Mouse (Mus musculus) 416B (cell line): ENCODE results near the gene Fbxo7.

ENCODE experiments used
- DNase-seq: peaks from one replicate; pipeline ENCODE4 v3.0.0; 2011; ENCODE audit warnings: low read depth

Fbxo7 gene

DNA sequence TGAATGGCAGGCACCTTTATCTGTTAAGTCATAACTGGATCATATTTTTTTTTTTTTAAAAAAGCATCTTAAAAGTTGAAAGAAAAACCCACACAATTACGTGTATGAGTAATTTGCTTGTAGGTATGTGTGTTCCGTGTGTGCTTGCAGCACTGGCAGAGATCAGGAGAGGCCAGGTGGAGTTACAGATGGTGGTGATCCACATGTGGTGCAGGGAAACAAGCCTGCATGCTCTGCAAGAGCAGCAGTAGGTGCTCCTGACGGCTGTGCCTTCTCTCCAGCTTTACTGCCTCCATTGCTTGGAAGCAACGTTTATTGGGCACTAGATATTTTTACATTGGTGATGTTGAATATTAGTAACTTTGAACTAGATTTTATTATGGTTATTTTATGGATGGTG is 21.9 kb downstream of the Fbxo7 start:
- no peak for DNase-seq

DNA sequence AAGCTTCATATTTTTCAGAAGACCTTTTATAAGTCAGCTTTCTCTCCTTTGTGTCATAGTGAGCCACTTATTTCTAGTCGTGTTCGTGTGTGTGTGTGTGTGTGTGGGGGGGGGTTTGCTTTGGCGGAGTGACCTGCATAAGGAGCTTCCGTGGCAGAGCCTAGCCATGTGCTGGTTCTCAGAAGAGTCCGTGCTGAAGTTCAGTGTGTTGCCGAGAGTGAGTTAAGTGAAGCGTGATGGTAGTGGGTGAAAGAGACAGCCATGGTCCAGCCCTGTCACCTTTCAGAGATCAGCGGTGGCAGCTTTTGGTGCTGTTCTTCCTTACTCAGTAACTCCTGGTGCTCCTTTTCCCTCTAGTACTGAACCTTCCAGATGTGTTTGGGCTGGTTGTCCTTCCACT is 22.3 kb downstream of the Fbxo7 start:
- no peak for DNase-seq

DNA sequence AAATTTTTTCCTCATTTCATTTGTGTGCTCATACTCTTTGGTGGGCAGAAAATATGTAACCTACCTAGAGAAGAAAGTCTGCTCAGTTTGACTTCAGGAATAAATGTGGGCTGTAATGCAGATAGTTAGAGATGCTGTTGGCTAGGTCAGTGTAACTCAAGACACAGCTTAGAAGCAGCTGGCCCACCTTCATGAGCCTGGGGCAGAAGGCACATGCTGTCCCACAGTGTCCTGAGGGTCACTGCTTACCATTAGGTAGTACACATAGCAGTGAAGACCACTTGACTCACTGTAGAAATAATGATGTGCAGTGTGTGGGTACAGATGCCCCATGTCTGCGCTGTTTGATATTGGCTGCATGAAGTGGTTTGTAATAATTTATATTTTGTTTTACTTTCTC is 24.6 kb downstream of the Fbxo7 start:
- DNase-seq: no peak

DNA sequence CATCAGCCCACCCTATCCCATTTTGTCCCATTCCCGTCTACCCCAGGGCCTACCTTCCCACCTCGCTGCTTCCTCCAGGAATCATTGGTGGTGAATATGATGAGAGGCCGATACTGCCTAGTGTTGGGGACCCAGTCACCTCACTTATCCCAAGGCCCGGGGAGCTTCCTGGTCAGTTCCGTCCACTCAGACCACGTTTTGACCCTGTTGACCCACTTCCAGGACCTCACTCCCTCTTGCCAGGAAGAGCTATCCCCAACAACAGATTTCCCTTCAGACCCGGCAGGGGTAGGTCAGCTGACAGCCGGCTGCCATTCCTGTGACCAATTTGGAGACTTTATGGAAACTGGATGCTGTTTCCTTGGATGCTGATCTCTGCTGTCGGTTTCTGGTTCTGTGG is 26.0 kb downstream of the Fbxo7 start:
- no peak for DNase-seq

DNA sequence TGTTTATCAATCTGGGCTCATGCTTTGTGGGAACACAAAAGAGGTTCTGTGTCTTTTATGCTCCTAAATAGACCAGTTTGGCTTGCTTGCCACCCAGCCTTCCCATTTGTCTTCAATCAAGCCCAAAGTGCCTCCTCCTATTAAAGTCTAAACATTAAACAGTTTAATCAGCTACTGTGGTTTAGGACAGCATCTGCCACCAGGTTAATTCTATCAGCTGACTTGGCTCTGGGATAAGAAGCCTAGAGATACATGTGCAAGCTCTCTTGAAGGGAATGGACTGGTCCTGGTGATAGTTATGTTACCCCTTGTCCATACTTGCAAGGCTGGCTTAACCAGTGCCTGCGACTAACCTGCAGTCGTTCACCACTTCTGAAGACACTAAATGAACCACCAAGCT is 28.8 kb downstream of the Fbxo7 start:
- DNase-seq: no peak

DNA sequence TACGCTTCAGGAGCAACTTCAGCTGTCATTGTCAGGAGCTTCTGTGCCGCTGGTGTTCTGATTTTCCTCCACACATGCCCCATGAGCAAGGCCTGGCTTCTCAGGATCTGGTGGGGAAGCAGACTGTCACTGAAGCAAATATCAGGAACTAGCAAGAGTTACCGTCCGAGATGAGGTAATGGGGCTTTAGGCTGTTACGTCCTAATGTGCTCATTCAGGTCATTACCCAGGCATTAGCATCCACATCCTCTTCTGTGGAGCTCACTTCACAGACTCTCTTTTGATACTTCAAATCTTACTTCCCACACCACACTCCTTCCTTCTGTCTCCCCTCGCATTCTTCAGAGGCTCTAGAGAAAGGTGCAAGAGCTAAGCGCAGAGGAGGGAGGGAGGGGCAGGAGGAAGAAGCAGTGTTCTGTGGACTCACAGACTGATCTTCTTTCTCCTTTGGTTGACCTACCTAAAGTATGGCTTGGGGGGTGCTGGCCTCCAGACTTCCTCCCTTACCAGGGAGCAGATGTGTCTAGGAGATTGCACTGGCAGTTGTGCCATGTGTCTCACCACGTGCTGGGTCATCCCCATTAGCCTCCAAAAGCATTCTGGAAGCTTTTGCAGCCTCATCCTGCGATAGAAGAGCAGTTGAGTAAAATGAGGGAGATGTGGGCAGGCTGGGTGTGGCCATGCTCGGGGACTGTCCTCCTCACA is 31.2 kb downstream of the Fbxo7 start:
- peak; percentile 88 for DNase-seq

DNA sequence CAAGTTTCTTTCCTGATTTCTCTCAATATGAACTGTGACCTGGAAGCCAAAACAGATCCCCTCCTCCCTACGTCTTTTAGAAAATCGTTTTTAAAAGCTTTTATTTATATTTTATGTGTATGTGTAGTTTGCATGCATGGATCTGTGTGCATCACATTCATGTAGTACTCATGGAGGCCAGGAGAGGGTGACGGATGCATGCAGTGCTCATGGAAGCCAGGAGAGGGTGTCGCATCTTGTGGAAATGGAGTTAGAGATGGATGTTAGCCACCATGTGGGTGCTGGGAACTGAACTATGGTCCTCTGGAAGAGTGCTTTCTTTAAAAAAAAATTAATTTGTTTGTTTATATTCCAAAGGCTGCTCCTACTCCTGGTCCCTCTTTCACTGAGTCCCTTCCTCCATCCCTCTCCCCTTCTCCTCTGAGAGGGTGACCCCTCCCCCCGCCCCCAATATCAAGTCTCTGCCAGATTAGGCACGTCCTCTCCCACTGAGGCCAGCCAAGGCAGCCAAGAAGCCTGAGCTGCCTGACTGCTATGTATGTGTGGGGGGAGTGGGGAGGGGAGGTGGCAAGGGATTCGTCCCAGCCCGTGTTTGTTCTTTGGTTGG is 34.6 kb downstream of the Fbxo7 start:
- peak; percentile 8 for DNase-seq

DNA sequence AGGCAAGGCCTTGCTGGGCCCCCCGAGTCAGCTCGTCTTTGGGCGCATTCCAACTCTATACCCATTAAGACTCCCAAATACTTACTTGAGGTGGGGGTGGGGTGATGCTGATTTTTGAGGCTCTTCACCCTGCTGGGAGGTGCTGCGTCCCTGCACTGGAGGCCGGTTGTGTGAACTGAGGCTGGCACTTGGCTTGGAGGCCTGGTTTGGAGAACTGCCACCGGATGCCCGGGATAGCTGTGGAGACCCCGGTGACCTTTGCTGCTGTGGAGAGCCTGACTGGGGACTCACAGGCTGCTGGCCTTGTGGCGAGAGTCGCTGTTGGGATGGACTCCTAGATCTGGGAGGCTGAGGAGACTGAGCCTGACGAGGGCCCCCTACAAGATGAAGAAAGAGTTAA is 35.5 kb downstream of the Fbxo7 start:
- DNase-seq: no peak

DNA sequence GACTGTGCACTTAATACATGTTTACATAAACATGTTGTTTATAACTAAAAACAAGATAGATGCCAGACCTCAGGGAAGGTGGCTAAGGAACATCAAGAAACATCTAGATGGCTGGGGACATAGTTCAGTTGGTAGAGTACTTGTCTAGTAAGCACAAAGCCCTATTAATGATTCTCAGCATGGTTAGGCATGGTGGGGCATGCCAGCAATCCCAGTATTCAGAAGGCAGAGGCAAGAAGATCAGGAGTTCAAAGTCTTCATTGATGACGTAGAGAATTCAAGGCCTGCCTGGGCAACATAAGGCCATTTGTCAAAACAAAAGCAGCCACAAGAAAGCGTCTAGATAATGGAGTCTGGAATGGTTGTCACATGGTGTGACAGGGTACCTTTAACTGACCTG is 35.9 kb downstream of the Fbxo7 start:
- no peak for DNase-seq

DNA sequence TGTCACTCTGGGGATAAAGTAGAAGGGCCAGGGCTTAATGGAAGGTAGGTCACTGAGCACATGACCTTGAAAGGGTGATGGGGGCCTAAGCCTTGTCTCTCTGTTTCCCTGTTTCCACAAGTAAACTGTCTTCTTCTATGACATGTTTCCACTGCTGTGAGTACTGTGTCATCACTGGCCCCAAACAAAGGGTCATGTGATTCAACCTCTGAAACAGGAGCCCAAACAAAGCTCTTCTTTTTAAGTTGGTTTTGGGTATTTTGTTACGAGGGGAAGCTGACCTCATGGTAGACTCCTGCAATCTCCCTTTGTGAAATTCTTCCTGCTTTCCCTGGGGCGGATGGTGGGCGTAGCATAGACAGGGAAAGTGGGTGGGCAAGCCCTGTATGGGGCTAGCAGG is 38.5 kb downstream of the Fbxo7 start:
- peak; percentile 62 for DNase-seq

DNA sequence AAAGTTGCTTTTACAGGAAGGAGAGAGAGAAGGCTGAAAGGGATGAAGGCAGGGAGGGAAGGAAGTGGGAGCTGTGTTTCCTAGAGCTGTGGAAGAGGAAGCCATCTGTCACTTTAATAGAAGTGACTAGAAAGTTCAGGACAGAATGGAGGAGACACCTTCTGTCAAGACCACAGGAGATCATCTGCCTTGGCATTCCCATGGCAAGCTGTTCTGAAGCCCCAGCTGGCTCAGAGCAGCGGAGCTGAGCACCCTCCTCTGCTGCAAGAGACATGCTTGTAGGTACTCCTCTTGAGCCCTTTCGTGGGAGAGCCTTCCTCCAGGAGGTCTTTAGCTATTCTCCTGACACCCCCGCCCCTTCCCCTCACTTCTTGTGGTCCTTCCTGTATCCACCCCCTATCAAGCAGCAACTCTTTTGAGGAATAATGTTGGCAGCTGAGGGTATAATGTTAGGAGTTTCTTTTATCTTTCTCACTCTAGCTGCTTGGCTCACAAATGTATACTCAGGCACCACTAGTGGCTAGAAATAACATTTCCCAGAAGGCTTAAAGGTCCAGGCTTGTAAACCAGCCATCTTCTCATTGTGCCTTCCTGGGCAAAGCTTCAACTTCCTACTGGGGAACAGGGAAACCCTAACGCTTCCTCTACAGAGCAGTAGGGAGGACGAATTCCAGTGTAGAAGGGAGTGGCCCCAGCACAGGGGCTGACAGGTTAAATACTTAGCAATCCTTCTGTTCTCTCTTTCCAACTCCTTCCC is 40.7 kb downstream of the Fbxo7 start:
- no peak for DNase-seq

DNA sequence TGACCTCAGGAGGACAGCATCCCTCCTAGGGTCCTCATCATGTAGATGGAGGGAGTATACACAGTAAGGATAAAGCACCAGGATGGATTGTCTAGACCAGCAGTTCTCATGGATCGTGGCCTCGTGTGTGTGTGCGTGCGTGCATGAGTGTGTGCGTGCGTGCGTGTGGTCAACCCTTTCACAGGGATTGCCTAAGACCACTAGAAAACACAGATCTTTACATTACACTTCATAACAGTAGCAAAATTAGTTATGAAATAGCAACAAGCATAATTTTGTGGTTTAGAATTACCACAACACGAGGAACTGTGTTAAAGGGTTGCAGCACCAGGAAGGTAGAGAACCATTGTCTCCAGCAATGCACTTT is 41.2 kb downstream of the Fbxo7 start:
- peak; percentile 32 for DNase-seq

DNA sequence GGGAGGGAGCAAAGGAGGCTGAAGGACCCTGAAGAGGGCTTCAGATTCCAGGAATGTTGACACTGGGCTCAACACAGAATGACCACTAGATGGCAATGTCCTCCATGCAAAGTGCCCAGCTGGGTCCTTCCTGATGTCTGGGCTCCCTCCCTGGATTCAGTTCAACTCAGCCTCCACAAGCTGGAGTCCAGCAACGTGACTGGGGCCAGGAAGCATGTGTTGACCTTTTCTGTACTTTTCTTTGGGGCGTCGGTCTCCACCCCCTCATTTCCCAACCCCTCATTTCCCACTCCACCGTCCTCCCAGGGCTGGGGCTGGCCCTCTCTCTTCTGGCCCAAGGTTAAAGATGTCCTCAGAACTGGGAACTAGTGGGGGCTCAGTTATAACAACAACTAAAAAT is 43.2 kb downstream of the Fbxo7 start:
- DNase-seq: peak; percentile 75

DNA sequence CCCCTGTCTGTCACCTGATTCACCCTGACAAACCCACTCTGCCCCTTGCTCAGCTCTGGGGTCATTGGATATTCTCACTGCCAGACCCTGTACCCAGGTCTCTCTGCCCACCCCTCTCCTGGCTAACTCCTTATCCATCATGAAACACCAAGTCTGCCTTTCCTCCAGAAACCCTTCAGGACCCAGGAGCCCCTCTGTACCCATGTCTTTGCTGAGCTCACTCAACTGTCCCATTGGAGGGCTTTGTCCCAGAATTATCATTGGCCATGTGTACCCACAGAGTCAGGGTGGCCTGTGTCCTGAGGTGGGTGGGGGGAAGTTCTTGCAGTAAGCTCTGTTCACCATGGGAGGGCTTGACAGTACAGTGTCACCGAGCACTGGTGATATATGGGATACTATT is 43.9 kb downstream of the Fbxo7 start:
- DNase-seq: no peak

DNA sequence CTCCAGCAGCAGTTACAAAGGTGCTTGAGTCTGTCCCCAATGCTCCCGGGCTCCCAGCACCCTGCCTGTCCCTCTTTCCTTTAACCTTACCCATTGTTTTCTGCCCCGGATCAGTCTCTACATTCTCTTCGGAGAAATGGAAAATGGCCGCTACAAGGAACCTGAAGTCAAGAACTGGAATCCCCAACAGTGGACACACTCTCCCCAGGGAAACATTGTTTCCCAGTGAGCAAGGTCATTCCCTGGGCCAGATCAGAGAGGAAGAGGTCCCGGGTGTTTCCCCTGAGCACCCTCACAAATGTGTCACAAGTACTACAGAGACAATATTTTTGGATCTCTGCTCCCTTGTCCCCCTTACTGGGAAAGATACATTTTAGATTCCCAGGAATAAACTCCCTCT is 44.9 kb downstream of the Fbxo7 start:
- DNase-seq: no peak

DNA sequence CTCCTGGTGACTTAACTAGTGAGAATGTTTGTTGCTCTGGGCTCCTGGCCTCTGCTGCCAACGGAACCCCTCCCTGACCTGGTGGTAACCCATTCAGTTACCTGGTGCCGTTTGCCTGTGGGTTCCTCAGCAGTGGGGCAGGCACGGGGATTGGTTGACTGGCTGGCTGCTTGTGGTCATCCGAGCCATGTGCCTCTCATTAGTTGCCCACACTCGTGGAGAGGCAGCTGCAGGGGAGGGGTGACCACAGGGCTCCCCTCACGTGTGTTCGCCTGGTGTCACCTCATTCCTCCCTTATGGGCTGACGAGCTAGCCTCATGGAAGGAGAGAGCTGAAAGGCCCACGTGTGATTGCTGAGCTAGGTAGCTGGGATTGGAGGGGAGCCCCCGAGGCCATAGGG is 46.1 kb downstream of the Fbxo7 start:
- DNase-seq: no peak

DNA sequence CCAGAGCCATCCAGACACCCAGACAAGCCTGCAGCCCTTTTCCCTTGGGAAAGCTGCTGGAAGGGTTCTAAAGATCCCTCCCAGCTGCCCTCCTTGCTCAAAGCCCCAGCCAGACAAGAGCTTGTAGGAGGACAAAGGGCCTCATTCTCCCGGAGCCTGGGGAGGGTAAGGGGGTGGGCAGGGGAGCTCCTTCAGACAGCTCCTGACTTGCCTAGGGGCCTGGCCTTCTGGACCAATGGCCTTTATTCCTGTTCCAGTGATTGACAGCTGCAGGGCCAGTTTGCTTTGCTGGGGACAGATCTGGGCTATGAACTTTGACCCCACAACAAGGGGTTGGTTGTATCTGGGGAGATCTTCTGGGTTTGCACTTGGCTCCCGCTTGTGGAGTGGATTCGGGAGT is 47.6 kb downstream of the Fbxo7 start:
- DNase-seq: no peak

DNA sequence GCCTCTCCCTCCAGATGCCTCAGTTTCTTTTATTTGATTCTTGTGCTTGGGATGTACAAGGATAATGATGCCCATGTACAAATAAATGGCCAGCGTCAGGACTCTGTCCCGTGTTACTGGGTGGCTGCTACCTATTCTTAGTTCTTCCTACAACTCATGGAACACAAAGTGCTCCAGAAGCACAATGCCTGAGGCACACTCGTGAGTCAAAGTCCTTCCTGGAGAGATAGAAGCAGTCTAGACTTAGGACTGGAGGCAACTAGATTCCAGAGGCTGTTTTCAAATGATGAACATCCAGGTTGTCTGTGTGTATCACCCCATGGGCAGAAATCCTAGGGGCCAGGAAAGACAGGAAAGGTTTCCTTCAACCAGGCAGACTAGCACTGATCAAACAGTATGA is 49.0 kb downstream of the Fbxo7 start:
- DNase-seq: no peak

DNA sequence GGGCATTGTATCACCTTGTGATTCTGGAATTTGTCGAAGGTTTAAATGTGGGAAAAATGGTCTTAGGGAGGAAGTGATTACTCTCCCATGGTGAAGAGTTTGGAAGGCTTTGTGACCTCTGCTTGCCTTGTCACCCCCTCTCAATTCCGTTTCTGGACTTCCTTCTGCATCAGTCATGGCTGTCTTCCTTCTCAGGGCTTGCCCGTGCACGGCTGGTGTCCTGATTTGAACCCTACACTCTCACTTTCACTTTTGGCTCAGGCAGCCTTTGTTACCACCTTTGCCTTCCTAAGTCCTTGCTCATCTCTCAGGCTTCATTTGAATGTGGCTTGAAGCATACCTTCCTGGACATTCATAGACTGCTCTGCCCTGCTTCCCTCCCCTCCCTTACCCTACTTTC is 52.4 kb downstream of the Fbxo7 start:
- DNase-seq: peak; percentile 20

DNA sequence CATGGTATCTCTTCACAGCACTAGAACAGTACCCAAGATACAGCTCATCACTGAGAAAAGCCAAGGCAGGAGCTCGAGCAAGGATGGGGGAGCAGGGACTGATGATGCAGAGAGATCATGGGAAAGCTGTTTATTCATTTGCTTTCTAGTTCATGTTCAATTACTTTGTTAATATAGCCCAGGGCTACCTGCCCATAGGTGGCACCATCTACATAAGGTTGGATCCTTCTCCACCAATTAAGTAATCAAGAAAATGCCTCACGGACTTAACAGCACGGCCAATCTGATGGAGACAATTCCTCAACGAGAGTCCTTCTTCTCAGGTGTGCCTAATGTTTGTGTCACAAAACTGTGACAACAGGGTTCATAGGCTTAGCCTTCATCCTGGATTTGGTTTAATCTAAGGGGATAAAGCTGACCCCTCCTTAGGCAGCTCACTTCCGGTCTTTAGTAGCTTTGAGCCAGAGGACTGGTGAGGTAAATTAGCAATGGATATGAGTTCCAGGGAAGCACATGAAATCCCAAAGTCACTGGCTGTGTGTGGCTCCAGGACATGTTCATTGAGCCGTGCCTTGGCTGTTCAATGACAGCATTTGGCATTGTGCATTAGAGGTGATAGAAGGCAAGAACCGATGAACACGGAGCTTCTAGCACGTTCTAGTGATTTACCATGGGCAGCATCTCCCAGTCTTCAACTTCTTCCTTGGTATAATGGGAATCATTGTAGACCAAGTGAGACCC is 53.4 kb downstream of the Fbxo7 start:
- no peak for DNase-seq

DNA sequence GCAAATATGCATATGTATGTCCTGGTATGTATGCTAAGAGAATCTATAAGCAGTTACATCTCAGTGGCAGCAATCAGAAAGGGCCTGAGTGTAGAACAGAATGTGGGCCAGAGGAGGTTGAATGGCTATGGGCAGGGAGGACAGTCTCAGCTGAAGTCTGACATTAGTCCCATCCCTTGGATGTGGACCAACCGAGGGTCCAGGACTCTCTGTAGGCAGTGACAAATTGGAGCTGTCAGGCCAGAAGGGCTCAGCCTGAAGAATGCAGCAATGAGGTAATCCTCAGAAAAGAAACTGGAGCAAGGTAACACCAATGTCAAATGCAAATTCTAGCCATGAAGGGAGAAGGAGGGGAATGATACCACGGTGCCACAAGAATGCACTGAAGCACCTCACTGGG is 55.5 kb downstream of the Fbxo7 start:
- DNase-seq: no peak

DNA sequence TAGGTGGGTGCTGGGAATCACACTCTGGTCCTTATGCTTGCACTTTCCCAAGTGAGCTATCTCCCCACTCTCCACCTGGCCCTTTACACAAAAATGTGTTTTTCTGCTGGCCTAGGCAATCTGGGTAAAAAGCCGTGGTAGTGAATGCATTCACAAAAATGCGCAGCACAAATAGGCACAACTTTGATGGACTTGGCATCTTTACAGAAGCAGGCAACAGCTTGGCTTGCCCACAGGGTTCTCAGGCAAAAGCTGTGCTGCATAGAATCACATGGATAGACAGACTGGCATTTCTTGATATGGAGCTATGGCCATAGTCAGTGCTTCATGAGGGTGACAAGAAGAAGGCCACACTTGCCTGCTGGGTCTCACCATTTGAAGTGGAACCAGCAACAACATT is 57.0 kb downstream of the Fbxo7 start:
- no peak for DNase-seq

DNA sequence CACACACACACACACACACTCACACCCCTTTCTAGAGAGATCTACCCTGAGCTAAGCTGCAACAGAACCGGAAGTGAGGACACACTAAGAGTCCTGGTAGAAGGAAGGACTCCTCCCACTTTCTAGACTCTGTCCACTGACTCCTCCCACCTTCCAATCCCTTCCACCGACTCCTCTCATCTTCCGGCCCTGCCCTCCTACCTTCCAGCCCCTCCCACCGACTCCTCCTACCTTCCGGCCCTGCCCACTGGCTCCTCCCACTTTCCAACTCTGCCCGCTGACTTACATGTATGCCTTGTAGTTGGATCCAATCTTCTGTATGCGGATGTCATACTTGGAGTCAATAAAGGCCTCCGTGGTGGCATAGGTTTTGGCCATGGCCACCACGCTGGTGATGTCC is 58.1 kb downstream of the Fbxo7 start:
- DNase-seq: peak; percentile 38
